Mouse (Mus musculus) small intestine, adult 2 months (tissue): ENCODE measurements at regions not wholly inside any gene's neighbourhood (a gene's known extent, or its start where the extent isn't known, plus 50 kb on each side); places are given as distances from the start of the nearest gene placed in this dataset.

Source experiments
- H3K27ac ChIP-seq: fragments of 200-500 bp; 2 replicates; pipeline ENCODE4 v1.5.1; 2012; ENCODE audit warnings: low read depth, low read length, control low read depth, inconsistent platforms; ENCODE audit not compliant: insufficient read depth
- H3K27me3 ChIP-seq: fragments of 200-500 bp; 2 replicates; pipeline ENCODE4 v1.6.1; 2012; ENCODE audit warnings: mild to moderate bottlenecking, moderate library complexity, low read length, inconsistent platforms; ENCODE audit not compliant: control insufficient read depth, insufficient read depth
- H3K36me3 ChIP-seq: fragments of 200-500 bp; 2 replicates; pipeline ENCODE4 v1.6.1; 2012; ENCODE audit warnings: mild to moderate bottlenecking, low read length, control low read depth, inconsistent platforms; ENCODE audit not compliant: control insufficient read depth, insufficient read depth
- H3K4me1 ChIP-seq: fragments of 200-500 bp; 2 replicates; pipeline ENCODE4 v1.6.1; 2012; ENCODE audit warnings: low read length, inconsistent platforms, mixed read lengths; ENCODE audit not compliant: control insufficient read depth, insufficient read depth, insufficient read length
- H3K4me3 ChIP-seq: fragments of 200-500 bp; 2 replicates; pipeline ENCODE4 v1.5.1; 2012; ENCODE audit warnings: low read depth, mild to moderate bottlenecking, control low read depth, inconsistent platforms, low read length, moderate library complexity
- CTCF ChIP-seq: fragments of 200-500 bp; IDR thresholded peaks from 2 replicates; pipeline ENCODE4 v1.5.1; 2012; ENCODE audit warnings: low read depth, mild to moderate bottlenecking, control low read depth, inconsistent platforms, low read length, moderate library complexity, mixed read lengths; ENCODE audit not compliant: insufficient replicate concordance, insufficient read length; ENCODE audit errors: extremely low read depth
- POLR2A ChIP-seq: fragments of 200-500 bp; IDR thresholded peaks from 2 replicates; pipeline ENCODE4 v1.6.1; 2012; ENCODE audit warnings: low read depth, mild to moderate bottlenecking, control low read depth, inconsistent platforms, low read length, moderate library complexity
- WGBS: fragments of 180-500 bp; shearing (Covaris S2); methylation state at CpG from one replicate; pipeline ENCODE4 v1.1.7; 2018; 5-methylcytosine and 5-hydroxymethylcytosine counted together

- WGBS: 79% methylated on average over 8 of the region's 8 CpGs
- TF ChIP-seq POLR2A (no peak), CTCF (no peak)
These were observed 371.0 kb downstream of the Pros1 start for GRCm38 (mm10) chr16:63225097-63225496.

GRCm38 (mm10) chr16:63229135-63229534 is 375.0 kb downstream of the Pros1 start:
- Histone ChIP-seq H3K4me3 (no peak overlapping the region), H3K36me3 (no peaks in the 10 kb centered on the region), H3K27ac (no peak overlapping the region), H3K4me1 (no peaks in the 10 kb centered on the region), H3K27me3 (no peaks in the 10 kb centered on the region)
- WGBS: 39% methylated on average over 1 of the region's 1 CpGs
- TF ChIP-seq CTCF (no peak), POLR2A (no peak)

More at GRCm38 (mm10) chr16:63225097-63225496, 371.0 kb downstream of the Pros1 start:
- no peaks in the 10 kb centered on the region for H3K36me3 ChIP-seq
- no peaks in the 10 kb centered on the region for H3K27me3 ChIP-seq
- H3K27ac ChIP-seq: no peak overlapping the region
- no peaks in the 10 kb centered on the region for H3K4me1 ChIP-seq
- no peak overlapping the region for H3K4me3 ChIP-seq

GRCm38 (mm10) chr16:63229567-63229966 is 375.5 kb downstream of the Pros1 start:
- TF ChIP-seq CTCF: no peak
- TF ChIP-seq POLR2A: no peak
- H3K4me3 ChIP-seq: no peak overlapping the region
- 60% methylated on average over 3 of the region's 3 CpGs for WGBS
- H3K36me3 ChIP-seq: no peaks in the 10 kb centered on the region
- H3K27ac ChIP-seq: no peak overlapping the region
- H3K27me3 ChIP-seq: no peaks in the 10 kb centered on the region
- H3K4me1 ChIP-seq: no peaks in the 10 kb centered on the region

GRCm38 (mm10) chr16:63270173-63270572 is 416.1 kb downstream of the Pros1 start:
- Histone ChIP-seq H3K4me1 (no peaks in the 10 kb centered on the region), H3K27ac (no peak overlapping the region), H3K4me3 (no peak overlapping the region), H3K27me3 (no peaks in the 10 kb centered on the region), H3K36me3 (no peaks in the 10 kb centered on the region)
- TF ChIP-seq POLR2A (no peak), CTCF (no peak)
- 51% methylated on average over 5 of the region's 5 CpGs for WGBS

- WGBS: 46% methylated on average over 1 of the region's 1 CpGs
- H3K27ac ChIP-seq: no peak overlapping the region
- H3K4me1 ChIP-seq: no peaks in the 10 kb centered on the region
- H3K36me3 ChIP-seq: no peaks in the 10 kb centered on the region
- no peak overlapping the region for H3K4me3 ChIP-seq
- H3K27me3 ChIP-seq: no peaks in the 10 kb centered on the region
- TF ChIP-seq POLR2A (no peak), CTCF (no peak)
These were observed 423.4 kb downstream of the Pros1 start for GRCm38 (mm10) chr16:63277556-63277955.

GRCm38 (mm10) chr16:63278259-63278697 is 424.2 kb downstream of the Pros1 start:
- 35% methylated on average over 2 of the region's 2 CpGs for WGBS
- TF ChIP-seq CTCF: no peak
- no peak for TF ChIP-seq POLR2A

GRCm38 (mm10) chr16:63287655-63288054 is 433.5 kb downstream of the Pros1 start:
- no peaks in the 10 kb centered on the region for H3K4me1 ChIP-seq
- WGBS: 70% methylated on average over 7 of the region's 7 CpGs
- H3K27me3 ChIP-seq: no peaks in the 10 kb centered on the region
- TF ChIP-seq POLR2A (no peak), CTCF (no peak)
- no peak overlapping the region for H3K4me3 ChIP-seq
- H3K36me3 ChIP-seq: no peaks in the 10 kb centered on the region
- H3K27ac ChIP-seq: no peak overlapping the region

More at GRCm38 (mm10) chr16:63278259-63278697, 424.2 kb downstream of the Pros1 start:
- H3K27ac ChIP-seq: no peak overlapping the region
- no peak overlapping the region for H3K4me3 ChIP-seq
- no peaks in the 10 kb centered on the region for H3K4me1 ChIP-seq
- H3K36me3 ChIP-seq: no peaks in the 10 kb centered on the region
- no peaks in the 10 kb centered on the region for H3K27me3 ChIP-seq
